Mouse (Mus musculus): Measurements from ENCODE around the gene Tubb2a. TPM values are rescaled to one million over a fixed set of nuclear protein-coding genes. Genes with fewer than 3 reads are reported as not detected.

Tubb2a gene
- polyA plus RNA-seq, 1 experiment from 2014 or later = 2,884 TPM

DNA sequence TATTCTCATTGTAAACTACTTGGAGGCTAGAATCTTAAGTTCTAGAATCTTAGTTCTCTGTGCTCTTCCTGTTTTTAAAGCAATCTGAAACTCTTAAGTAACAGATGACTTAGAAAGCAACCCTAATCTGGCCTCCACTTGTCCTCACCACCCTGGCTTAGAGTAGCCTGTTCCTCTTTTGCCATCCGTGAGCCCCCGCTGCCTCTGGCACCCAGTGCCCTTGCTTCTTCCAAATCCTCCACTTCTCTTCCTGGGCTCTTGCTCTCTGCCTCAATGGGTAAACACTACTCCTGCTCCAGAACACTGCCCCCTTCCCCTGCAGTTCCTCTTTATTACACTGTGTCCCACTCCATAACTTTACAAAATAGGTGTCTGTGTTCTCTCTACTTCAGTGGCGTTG is 26.1 kb downstream of the Tubb2a start:
- Histone ChIP-seq H3K27ac (ENCODE audit: low read depth, low read length) (no peak overlapping the region), H3K27me3 (ENCODE audit: control insufficient read depth, insufficient read depth, low read length) (no peaks in the 10 kb centered on the region), H3K4me3 (ENCODE audit: low read depth, low read length) (no peak overlapping the region), H3K4me2 (ENCODE audit: low read depth, low read length) (no peak overlapping the region), H3K9ac (replicated peaks; ENCODE audit: low read depth, low read length) (no peak overlapping the region), H3K9me3 (ENCODE audit: control insufficient read depth, low read length) (no peaks in the 10 kb centered on the region), H3K4me1 (ENCODE audit: control insufficient read depth, insufficient read depth, low read length) (no peaks in the 10 kb centered on the region), H3K36me3 (ENCODE audit: control insufficient read depth, insufficient read depth, low read length) (peaks cover 4% of the 10 kb centered on the region; the same call in 1 of the 2 replicates)
- no peak for ATAC-seq (ENCODE audit: low read depth)
- 91% methylated on average over 3 of the region's 3 CpGs for WGBS

DNA sequence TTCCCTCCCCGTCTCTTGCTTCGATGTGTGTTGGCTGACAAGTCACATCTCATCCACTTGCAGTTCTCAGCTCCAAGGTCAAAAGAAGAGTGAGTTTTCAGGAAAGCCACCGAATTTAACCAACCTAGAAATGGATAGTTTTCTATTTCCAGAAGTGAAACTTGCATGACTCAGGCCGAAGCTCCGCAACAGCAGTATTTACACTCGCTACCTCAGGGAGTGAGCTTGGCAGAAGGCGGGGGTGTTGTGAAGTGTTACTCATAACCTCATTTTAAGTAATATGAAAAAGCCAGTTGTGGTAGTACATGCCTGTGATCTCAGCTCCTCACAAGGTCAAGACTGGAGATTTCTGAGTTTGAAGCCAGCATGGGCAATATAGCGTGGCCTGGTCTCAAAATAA is 27.3 kb downstream of the Tubb2a start:
- no peaks in the 10 kb centered on the region for H3K9me3 ChIP-seq (ENCODE audit: control insufficient read depth, low read length)
- no peak overlapping the region for H3K4me3 ChIP-seq (ENCODE audit: low read depth, low read length)
- H3K36me3 ChIP-seq (ENCODE audit: control insufficient read depth, insufficient read depth, low read length) = peaks cover 4% of the 10 kb centered on the region; the same call in 1 of the 2 replicates
- 97% methylated on average over 8 of the region's 8 CpGs for WGBS
- no peak overlapping the region for H3K4me2 ChIP-seq (ENCODE audit: low read depth, low read length)
- no peak overlapping the region for H3K9ac ChIP-seq (replicated peaks; ENCODE audit: low read depth, low read length)
- no peak overlapping the region for H3K27ac ChIP-seq (ENCODE audit: low read depth, low read length)
- H3K27me3 ChIP-seq (ENCODE audit: control insufficient read depth, insufficient read depth, low read length) = no peaks in the 10 kb centered on the region
- no peaks in the 10 kb centered on the region for H3K4me1 ChIP-seq (ENCODE audit: control insufficient read depth, insufficient read depth, low read length)
- ATAC-seq (ENCODE audit: low read depth) = no peak

- 94% methylated on average over 3 of the region's 3 CpGs for WGBS
- Histone ChIP-seq H3K27me3 (ENCODE audit: control insufficient read depth, insufficient read depth, low read length) (no peaks in the 10 kb centered on the region), H3K9ac (replicated peaks; ENCODE audit: low read depth, low read length) (no peak overlapping the region), H3K36me3 (ENCODE audit: control insufficient read depth, insufficient read depth, low read length) (no peaks in the 10 kb centered on the region), H3K9me3 (ENCODE audit: control insufficient read depth, low read length) (no peaks in the 10 kb centered on the region), H3K4me2 (ENCODE audit: low read depth, low read length) (no peak overlapping the region), H3K4me1 (ENCODE audit: control insufficient read depth, insufficient read depth, low read length) (no peaks in the 10 kb centered on the region), H3K4me3 (ENCODE audit: low read depth, low read length) (no peak overlapping the region), H3K27ac (ENCODE audit: low read depth, low read length) (no peak overlapping the region)
- no peak for ATAC-seq (ENCODE audit: low read depth)
Observed at GRCm38 (mm10) chr13:34047526-34047925, 30.3 kb downstream of the Tubb2a start.

DNA sequence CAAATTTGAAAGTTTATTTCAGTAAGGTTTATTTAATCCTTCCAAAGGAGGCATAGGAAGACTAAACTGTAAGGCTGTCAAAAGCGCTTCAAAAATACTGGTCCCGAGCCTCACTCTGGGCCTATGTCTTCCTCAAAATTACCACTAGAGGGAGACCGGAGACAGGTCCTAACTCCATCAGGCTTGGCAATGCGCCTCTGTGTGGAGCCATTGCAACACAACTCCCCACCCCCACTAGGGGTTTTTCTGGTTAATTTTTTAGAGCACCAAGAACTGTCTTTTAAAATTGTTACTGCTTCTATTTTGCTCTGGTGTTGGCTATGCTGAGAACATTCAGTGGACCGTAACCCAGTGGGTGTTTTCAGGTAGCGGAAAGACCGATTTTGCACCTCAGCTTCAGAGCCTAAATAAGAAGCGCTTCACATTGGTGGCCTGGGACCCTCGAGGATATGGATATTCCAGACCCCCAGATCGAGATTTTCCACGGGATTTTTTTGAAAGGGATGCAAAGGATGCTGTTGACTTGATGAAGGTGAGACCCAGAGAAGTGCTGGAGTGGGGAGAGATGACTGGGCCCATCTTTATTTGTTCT is 31.3 kb downstream of the Tubb2a start:
- Histone ChIP-seq H3K36me3 (ENCODE audit: control insufficient read depth, insufficient read depth, low read length) (no peaks in the 10 kb centered on the region), H3K4me1 (ENCODE audit: control insufficient read depth, insufficient read depth, low read length) (no peaks in the 10 kb centered on the region), H3K9ac (replicated peaks; ENCODE audit: low read depth, low read length) (no peak overlapping the region), H3K9me3 (ENCODE audit: control insufficient read depth, low read length) (no peaks in the 10 kb centered on the region), H3K27ac (ENCODE audit: low read depth, low read length) (no peak overlapping the region), H3K4me3 (ENCODE audit: low read depth, low read length) (no peak overlapping the region), H3K4me2 (ENCODE audit: low read depth, low read length) (no peak overlapping the region), H3K27me3 (ENCODE audit: control insufficient read depth, insufficient read depth, low read length) (no peaks in the 10 kb centered on the region)
- ATAC-seq (ENCODE audit: low read depth) = peak; percentile 96
- 40% methylated on average over 11 of the region's 11 CpGs for WGBS

DNA sequence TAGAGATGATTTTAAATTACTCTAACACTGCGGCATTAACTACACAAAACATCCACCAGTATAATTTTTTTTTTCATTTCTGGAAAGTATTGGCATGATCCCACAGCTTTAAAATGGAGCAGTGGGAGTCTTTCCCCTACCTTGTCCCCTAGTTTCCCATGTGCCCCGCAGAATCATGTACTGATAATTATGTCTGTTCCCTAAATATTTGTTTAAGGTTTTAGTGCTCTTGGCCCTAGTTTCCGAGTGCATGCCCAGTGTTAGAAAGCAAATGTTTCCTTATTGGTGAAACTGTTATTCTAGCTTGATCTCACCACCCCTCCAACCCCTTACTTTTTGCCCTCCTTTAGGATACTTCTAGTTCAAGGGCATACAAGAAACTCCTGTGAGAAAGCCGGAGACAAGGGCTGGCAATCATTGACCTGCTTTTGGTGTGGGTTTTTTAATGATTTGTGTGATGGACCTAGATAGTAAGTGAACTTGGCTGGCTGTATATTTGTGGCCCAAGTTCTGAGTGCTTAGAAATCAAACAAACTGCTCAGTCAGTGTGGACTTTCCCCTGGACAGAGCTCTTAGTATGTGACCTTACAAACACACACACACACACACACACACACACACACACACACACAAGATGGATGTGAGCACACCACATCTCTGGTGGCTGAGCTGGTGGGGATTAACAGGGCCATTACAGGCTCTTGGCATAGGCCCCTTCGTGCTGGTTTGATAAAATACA is 32.1 kb downstream of the Tubb2a start:
- Histone ChIP-seq H3K36me3 (ENCODE audit: control insufficient read depth, insufficient read depth, low read length) (no peaks in the 10 kb centered on the region), H3K27ac (ENCODE audit: low read depth, low read length) (no peak overlapping the region), H3K4me1 (ENCODE audit: control insufficient read depth, insufficient read depth, low read length) (no peaks in the 10 kb centered on the region), H3K27me3 (ENCODE audit: control insufficient read depth, insufficient read depth, low read length) (no peaks in the 10 kb centered on the region), H3K9ac (replicated peaks; ENCODE audit: low read depth, low read length) (no peak overlapping the region), H3K9me3 (ENCODE audit: control insufficient read depth, low read length) (no peaks in the 10 kb centered on the region), H3K4me3 (ENCODE audit: low read depth, low read length) (no peak overlapping the region), H3K4me2 (ENCODE audit: low read depth, low read length) (no peak overlapping the region)
- 66% methylated on average over 5 of the region's 5 CpGs for WGBS
- 0 out of 2 replicates have a peak, but pooled peaks have one; percentile 19 for ATAC-seq (ENCODE audit: low read depth)

- peaks cover 2% of the 10 kb centered on the region; the same call in 1 of the 2 replicates for H3K4me1 ChIP-seq (ENCODE audit: control insufficient read depth, insufficient read depth, low read length)
- no peak for ATAC-seq (ENCODE audit: low read depth)
Observed at GRCm38 (mm10) chr13:34043716-34044393, 34.0 kb downstream of the Tubb2a start.

GRCm38 (mm10) chr13:34040091-34040490 is 37.7 kb downstream of the Tubb2a start:
- Histone ChIP-seq H3K36me3 (ENCODE audit: control insufficient read depth, insufficient read depth, low read length) (no peaks in the 10 kb centered on the region), H3K4me2 (ENCODE audit: low read depth, low read length) (no peak overlapping the region), H3K9me3 (ENCODE audit: control insufficient read depth, low read length) (no peaks in the 10 kb centered on the region), H3K27me3 (ENCODE audit: control insufficient read depth, insufficient read depth, low read length) (no peaks in the 10 kb centered on the region), H3K9ac (replicated peaks; ENCODE audit: low read depth, low read length) (no peak overlapping the region), H3K4me1 (ENCODE audit: control insufficient read depth, insufficient read depth, low read length) (peaks cover 9% of the 10 kb centered on the region), H3K4me3 (ENCODE audit: low read depth, low read length) (no peak overlapping the region), H3K27ac (ENCODE audit: low read depth, low read length) (no peak overlapping the region)
- WGBS = 93% methylated on average over 3 of the region's 3 CpGs
- ATAC-seq (ENCODE audit: low read depth) = no peak

More at GRCm38 (mm10) chr13:34043716-34044393, 34.0 kb downstream of the Tubb2a start:
- H3K27me3 ChIP-seq (ENCODE audit: control insufficient read depth, insufficient read depth, low read length) = no peaks in the 10 kb centered on the region
- no peak overlapping the region for H3K4me2 ChIP-seq (ENCODE audit: low read depth, low read length)
- no peak overlapping the region for H3K27ac ChIP-seq (ENCODE audit: low read depth, low read length)
- H3K9me3 ChIP-seq (ENCODE audit: control insufficient read depth, low read length) = no peaks in the 10 kb centered on the region
- no peak overlapping the region for H3K4me3 ChIP-seq (ENCODE audit: low read depth, low read length)
- WGBS = 86% methylated on average over 7 of the region's 7 CpGs
- no peaks in the 10 kb centered on the region for H3K36me3 ChIP-seq (ENCODE audit: control insufficient read depth, insufficient read depth, low read length)
- H3K9ac ChIP-seq (replicated peaks; ENCODE audit: low read depth, low read length) = no peak overlapping the region

- peaks cover 9% of the 10 kb centered on the region for H3K4me1 ChIP-seq (ENCODE audit: control insufficient read depth, insufficient read depth, low read length)
- 52% methylated on average over 8 of the region's 8 CpGs for WGBS
- no peak for ATAC-seq (ENCODE audit: low read depth)
- H3K36me3 ChIP-seq (ENCODE audit: control insufficient read depth, insufficient read depth, low read length) = no peaks in the 10 kb centered on the region
- no peaks in the 10 kb centered on the region for H3K9me3 ChIP-seq (ENCODE audit: control insufficient read depth, low read length)
- no peaks in the 10 kb centered on the region for H3K27me3 ChIP-seq (ENCODE audit: control insufficient read depth, insufficient read depth, low read length)
- peak overlapping the region; percentile 3; the same call in 1 of the 2 replicates for H3K4me3 ChIP-seq (ENCODE audit: low read depth, low read length)
- H3K9ac ChIP-seq (replicated peaks; ENCODE audit: low read depth, low read length) = 0 out of 2 replicates have a peak overlapping the region, but pooled peaks have one; percentile 25
- no peak overlapping the region for H3K27ac ChIP-seq (ENCODE audit: low read depth, low read length)
- H3K4me2 ChIP-seq (ENCODE audit: low read depth, low read length) = peak overlapping the region; percentile 91
Observed at GRCm38 (mm10) chr13:34038901-34039341, 38.9 kb downstream of the Tubb2a start.

DNA sequence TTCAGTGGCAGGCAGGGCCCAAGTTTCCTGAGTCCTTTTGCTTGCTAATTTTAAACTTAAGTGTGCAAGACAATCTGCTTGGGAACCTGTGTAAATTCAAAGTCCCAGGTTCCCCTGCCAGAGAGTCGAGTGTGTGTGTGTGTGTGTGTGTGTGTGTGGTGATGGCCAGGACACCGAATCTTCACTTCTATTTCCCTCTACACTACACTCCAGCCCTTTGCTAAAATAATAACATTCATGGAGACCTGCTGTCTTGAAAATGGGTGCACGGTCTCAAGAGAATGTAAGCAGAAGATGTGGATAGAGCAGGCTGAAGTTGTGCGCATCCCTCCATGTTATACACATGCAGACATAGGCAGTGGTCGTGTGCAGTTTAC is 39.8 kb downstream of the Tubb2a start:
- Histone ChIP-seq H3K9me3 (ENCODE audit: control insufficient read depth, low read length) (no peaks in the 10 kb centered on the region), H3K4me2 (ENCODE audit: low read depth, low read length) (peak overlapping the region; percentile 91), H3K4me3 (ENCODE audit: low read depth, low read length) (peak overlapping the region; percentile 69), H3K4me1 (ENCODE audit: control insufficient read depth, insufficient read depth, low read length) (peaks cover 9% of the 10 kb centered on the region), H3K27me3 (ENCODE audit: control insufficient read depth, insufficient read depth, low read length) (no peaks in the 10 kb centered on the region), H3K36me3 (ENCODE audit: control insufficient read depth, insufficient read depth, low read length) (0 out of 2 replicates have a peak, but pooled peaks cover 7% of the 10 kb centered on the region), H3K27ac (ENCODE audit: low read depth, low read length) (peak overlapping the region; percentile 83), H3K9ac (replicated peaks; ENCODE audit: low read depth, low read length) (peak overlapping the region; percentile 91)
- peak; percentile 19; the same call in 1 of the 2 replicates for ATAC-seq (ENCODE audit: low read depth)
- WGBS = 35% methylated on average over 5 of the region's 5 CpGs
